Mouse (Mus musculus) hindbrain, embryonic 13.5 days (tissue): ENCODE measurements around the gene 1700025B11Rik. TPM values are rescaled to one million over a fixed set of nuclear protein-coding genes. Genes with fewer than 3 reads are reported as not detected.
"Not testable (repeated sequence)": the region's sequence is repeated elsewhere in the genome, so short reads cannot be mapped to it uniquely, and the experiment has no call there.

ENCODE experiments used
- ATAC-seq: fragments of 200-750 bp; cut with Nextera tagmentation; 2 replicates; pipeline ENCODE4 v1.8.0; 2017; ENCODE audit warnings: moderate TSS enrichment; ENCODE audit not compliant: low FRiP score
- H3K27ac ChIP-seq: fragments of 300-500 bp; sonication (generic); 2 replicates; pipeline ENCODE4 v1.5.1; 2015; ENCODE audit warnings: inconsistent platforms, mild to moderate bottlenecking, moderate library complexity
- H3K27me3 ChIP-seq: fragments of 300-500 bp; sonication (generic); 2 replicates; pipeline ENCODE4 v1.6.1; 2015; ENCODE audit warnings: mild to moderate bottlenecking, inconsistent platforms
- H3K36me3 ChIP-seq: fragments of 300-500 bp; sonication (generic); 2 replicates; pipeline ENCODE4 v1.6.1; 2015; ENCODE audit warnings: mild to moderate bottlenecking, inconsistent platforms
- H3K4me1 ChIP-seq: fragments of 300-500 bp; sonication (generic); replicated peaks from 2 replicates; pipeline ENCODE4 v1.6.1; 2015; ENCODE audit warnings: inconsistent platforms
- H3K4me2 ChIP-seq: fragments of 300-500 bp; sonication (generic); 2 replicates; pipeline ENCODE4 v1.6.1; 2015; ENCODE audit warnings: inconsistent platforms, mild to moderate bottlenecking, moderate library complexity
- H3K4me3 ChIP-seq: fragments of 300-500 bp; sonication (generic); 2 replicates; pipeline ENCODE4 v1.5.1; 2015; ENCODE audit warnings: mild to moderate bottlenecking, inconsistent platforms
- H3K9ac ChIP-seq: fragments of 300-500 bp; sonication (generic); 2 replicates; pipeline ENCODE4 v1.6.1; 2015; ENCODE audit warnings: mild to moderate bottlenecking, inconsistent platforms
- H3K9me3 ChIP-seq: fragments of 300-500 bp; sonication (generic); 2 replicates; pipeline ENCODE4 v1.6.1; 2016; ENCODE audit warnings: inconsistent platforms
- WGBS: fragments of 180-500 bp; shearing (Covaris S2); methylation state at CpG from one replicate; pipeline ENCODE4 v1.1.7; 2015; 5-methylcytosine and 5-hydroxymethylcytosine counted together
- polyA plus RNA-seq: library from polyadenylated mRNA; unstranded; fragments of >200 nt; fragmentation: Nextera tagmentation; extraction: Ambion mirVana; gene quantifications from 2 replicates; pipeline ENCODE4 v1.2.1, GENCODE M21; 2015

1700025B11Rik gene
- polyA plus RNA-seq, 1 experiment from 2014 or later, result not detected

DNA sequence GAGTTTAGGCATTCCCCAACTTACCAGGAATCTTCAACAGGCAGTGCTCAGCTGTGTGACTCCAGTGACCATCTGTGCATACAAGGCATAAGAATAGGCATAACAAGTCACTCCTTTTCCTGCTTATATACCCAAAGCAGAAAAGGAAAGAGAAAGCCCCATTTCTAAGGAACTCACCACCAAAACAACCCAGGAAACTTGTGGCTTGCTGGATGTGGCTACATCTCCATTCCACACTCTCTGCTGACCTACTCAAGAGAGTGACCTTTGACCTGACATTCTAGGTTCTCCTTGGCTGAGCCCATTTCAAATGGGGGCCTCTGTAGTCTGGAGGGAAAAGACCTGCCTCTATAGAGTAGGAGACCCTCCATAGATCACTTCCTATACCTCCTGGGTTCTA lies 28.5 kb downstream of the 1700025B11Rik start, which contains the start of gene Apol7c:
Apol7c (minus strand) TSS at position 101 of the 400 bp plus-strand sequence.
- ATAC-seq, result no peak
- no peak within 1 kb of the TSS for H3K27ac ChIP-seq

DNA sequence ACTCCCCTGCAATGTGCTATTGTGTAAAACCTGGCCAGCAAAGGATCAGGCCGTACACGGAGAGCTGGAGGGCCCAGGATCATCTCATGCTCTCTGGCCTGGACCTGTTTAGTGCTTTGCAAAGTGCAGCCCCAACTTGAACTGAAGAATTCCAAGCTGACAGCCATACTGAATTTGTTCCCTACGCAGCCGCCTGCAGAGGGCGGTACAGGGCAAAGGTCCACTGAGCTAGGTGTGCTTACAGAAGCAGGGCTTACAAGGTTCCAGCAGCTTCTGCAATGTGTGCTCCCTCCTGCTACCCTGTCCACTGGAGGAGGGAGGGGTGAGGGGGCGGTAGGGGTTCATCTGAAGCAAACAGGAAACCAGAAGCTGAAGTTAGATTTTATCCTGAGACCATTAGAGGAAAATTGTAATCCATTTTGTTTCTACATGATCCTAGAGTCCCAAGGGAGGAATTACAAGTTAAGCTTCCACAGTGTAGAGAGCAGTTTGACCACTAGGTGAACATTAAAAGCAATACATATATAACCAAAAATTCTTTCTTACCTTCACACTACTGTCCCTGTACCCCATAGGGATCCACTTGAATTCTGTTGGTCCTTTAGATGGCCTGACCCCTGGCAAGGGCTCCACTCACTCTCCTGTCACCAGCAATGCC lies 38.4 kb downstream of the 1700025B11Rik start:
- H3K4me3 ChIP-seq, H3K9me3 ChIP-seq, H3K27me3 ChIP-seq, H3K36me3 ChIP-seq, H3K4me1 ChIP-seq, H3K27ac ChIP-seq, H3K9ac ChIP-seq, ATAC-seq, H3K4me2 ChIP-seq: not testable (repeated sequence)
- 19% methylated on average over 6 of the region's 6 CpGs for WGBS

More for the DNA sequence above, 28.5 kb downstream of the 1700025B11Rik start, which contains the start of gene Apol7c:
- no peaks in the 10 kb centered on the region for H3K9me3 ChIP-seq
- H3K27me3 ChIP-seq, result no peaks in the 10 kb centered on the region
- no peak within 1 kb of the TSS for H3K4me3 ChIP-seq
- H3K36me3 ChIP-seq, result no peaks in the 10 kb centered on the region
- no peak within 1 kb of the TSS for H3K9ac ChIP-seq
- no peaks in the 10 kb centered on the region for H3K4me1 ChIP-seq
- no peak within 1 kb of the TSS for H3K4me2 ChIP-seq

DNA sequence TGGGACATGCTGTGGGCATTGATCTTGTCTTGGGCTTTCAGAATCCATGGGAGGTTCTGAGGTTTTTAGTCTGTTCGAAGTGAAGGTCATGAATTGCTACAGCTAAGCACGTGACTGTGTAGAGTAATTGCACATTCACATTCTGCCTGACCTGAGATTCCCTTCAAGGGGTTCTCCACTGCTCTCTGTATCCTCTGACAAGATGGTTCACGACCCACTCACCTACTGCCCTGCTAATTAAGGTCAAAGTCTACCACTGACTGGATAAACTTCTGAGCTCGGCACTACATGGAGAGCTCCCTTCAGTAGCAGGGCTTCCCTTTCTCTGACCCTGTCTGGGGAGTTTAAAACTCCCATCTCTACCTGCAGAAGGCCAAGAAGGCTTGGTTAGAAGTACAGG lies 41.1 kb downstream of the 1700025B11Rik start:
- not testable (repeated sequence) for H3K36me3 ChIP-seq, H3K4me2 ChIP-seq, ATAC-seq, H3K27me3 ChIP-seq, H3K9ac ChIP-seq, H3K27ac ChIP-seq, H3K9me3 ChIP-seq, H3K4me3 ChIP-seq, H3K4me1 ChIP-seq
- 80% methylated on average over 4 of the region's 4 CpGs for WGBS

Other genes starting within 250 kb of the 1700025B11Rik start
- 0.08 TPM in 1 of 2 replicates, not detected in the other for gene Apol7a, start 162.8 kb downstream of the 1700025B11Rik start, polyA plus RNA-seq
- not detected in 2 replicates for gene Apol9a, start 150.8 kb downstream of the 1700025B11Rik start, polyA plus RNA-seq
- not detected in 2 replicates for gene Apol7b, start 114.4 kb downstream of the 1700025B11Rik start, polyA plus RNA-seq
- not detected in 2 replicates for gene Apol10a, start 84.8 kb downstream of the 1700025B11Rik start, polyA plus RNA-seq
- gene Apol11a, start 53.6 kb downstream of the 1700025B11Rik start, polyA plus RNA-seq, result not detected in 2 replicates
- not detected in 2 replicates for gene Apol7c, start 28.6 kb downstream of the 1700025B11Rik start, polyA plus RNA-seq
- gene Apol10b, start 34.2 kb upstream of the 1700025B11Rik start, polyA plus RNA-seq, result 0.06 TPM in 1 of 2 replicates, not detected in the other
- not detected in 2 replicates for gene Gm36245, start 37.4 kb upstream of the 1700025B11Rik start, polyA plus RNA-seq
- gene Apol11b, start 81.4 kb upstream of the 1700025B11Rik start, polyA plus RNA-seq, result 0.08 TPM in 1 of 2 replicates, not detected in the other
- not detected in 2 replicates for gene Apol7e, start 137.0 kb upstream of the 1700025B11Rik start, polyA plus RNA-seq
- gene Apol9b, start 167.1 kb upstream of the 1700025B11Rik start, polyA plus RNA-seq, result not detected in 2 replicates
- gene Apol8, start 195.1 kb upstream of the 1700025B11Rik start, polyA plus RNA-seq, result 0.06 and 0.16 TPM in 2 replicates